Mouse (Mus musculus): ENCODE results near the gene Mycbp2. TPM values are rescaled to one million over a fixed set of nuclear protein-coding genes. Genes with fewer than 3 reads are reported as not detected.

Gene Mycbp2
- polyA plus RNA-seq, 1 experiment: 5.9 TPM

GRCm38 (mm10) chr14:103276667-103277066, 69.9 kb downstream of the Mycbp2 start:
- H3K9me3 ChIP-seq: no peaks in the 10 kb centered on the region
- no peak overlapping the region for H3K4me3 ChIP-seq (replicated peaks)
- peaks cover 61% of the 10 kb centered on the region for H3K36me3 ChIP-seq (replicated peaks; ENCODE audit: low read length)
- no peak for TF ChIP-seq FLI1 (IDR thresholded peaks at IDR 0.05; ENCODE audit: low read length)
- H3K4me1 ChIP-seq: no peaks in the 10 kb centered on the region
- H3K27me3 ChIP-seq (replicated peaks): no peaks in the 10 kb centered on the region

GRCm38 (mm10) chr14:103260437-103260836, 86.2 kb downstream of the Mycbp2 start:
- Histone ChIP-seq H3K4me3 (replicated peaks) (no peak overlapping the region), H3K27me3 (replicated peaks) (no peaks in the 10 kb centered on the region), H3K4me1 (no peaks in the 10 kb centered on the region), H3K36me3 (replicated peaks; ENCODE audit: low read length) (peaks cover 73% of the 10 kb centered on the region), H3K9me3 (no peaks in the 10 kb centered on the region)
- TF ChIP-seq FLI1 (IDR thresholded peaks at IDR 0.05; ENCODE audit: low read length): no peak
- TF ChIP-seq GATA1 (IDR thresholded peaks at IDR 0.05; ENCODE audit: borderline replicate concordance, low read length): no peak

- H3K27me3 ChIP-seq (replicated peaks): no peaks in the 10 kb centered on the region
- no peak for TF ChIP-seq FLI1 (IDR thresholded peaks at IDR 0.05; ENCODE audit: low read length)
- no peak for TF ChIP-seq GATA1 (IDR thresholded peaks at IDR 0.05; ENCODE audit: borderline replicate concordance, low read length)
- H3K36me3 ChIP-seq (replicated peaks; ENCODE audit: low read length): peaks cover 84% of the 10 kb centered on the region
- H3K9me3 ChIP-seq: no peaks in the 10 kb centered on the region
- H3K4me1 ChIP-seq: no peaks in the 10 kb centered on the region
- no peak overlapping the region for H3K4me3 ChIP-seq (replicated peaks)
Observed at GRCm38 (mm10) chr14:103258745-103259144, 87.9 kb downstream of the Mycbp2 start.

- Histone ChIP-seq H3K4me3 (replicated peaks) (no peak overlapping the region), H3K9me3 (no peaks in the 10 kb centered on the region), H3K27me3 (replicated peaks) (no peaks in the 10 kb centered on the region), H3K4me1 (no peaks in the 10 kb centered on the region), H3K36me3 (replicated peaks; ENCODE audit: low read length) (peaks cover 89% of the 10 kb centered on the region)
- TF ChIP-seq FLI1 (IDR thresholded peaks at IDR 0.05; ENCODE audit: low read length): no peak
- TF ChIP-seq GATA1 (IDR thresholded peaks at IDR 0.05; ENCODE audit: borderline replicate concordance, low read length): no peak
Observed at GRCm38 (mm10) chr14:103256866-103257265, 89.7 kb downstream of the Mycbp2 start.

- no peaks in the 10 kb centered on the region for H3K4me1 ChIP-seq
- H3K36me3 ChIP-seq (replicated peaks; ENCODE audit: low read length): peaks cover 88% of the 10 kb centered on the region
- H3K9me3 ChIP-seq: no peaks in the 10 kb centered on the region
- no peak overlapping the region for H3K4me3 ChIP-seq (replicated peaks)
- H3K27me3 ChIP-seq (replicated peaks): no peaks in the 10 kb centered on the region
- TF ChIP-seq GATA1 (IDR thresholded peaks at IDR 0.05; ENCODE audit: borderline replicate concordance, low read length) (no peak), FLI1 (IDR thresholded peaks at IDR 0.05; ENCODE audit: low read length) (no peak)
Observed at GRCm38 (mm10) chr14:103254311-103254710, 92.3 kb downstream of the Mycbp2 start.

- Histone ChIP-seq H3K4me3 (replicated peaks) (no peak overlapping the region), H3K4me1 (no peaks in the 10 kb centered on the region), H3K9me3 (no peaks in the 10 kb centered on the region), H3K36me3 (replicated peaks; ENCODE audit: low read length) (peaks cover 39% of the 10 kb centered on the region), H3K27me3 (replicated peaks) (no peaks in the 10 kb centered on the region)
- TF ChIP-seq GATA1 (IDR thresholded peaks at IDR 0.05; ENCODE audit: borderline replicate concordance, low read length): no peak
- no peak for TF ChIP-seq FLI1 (IDR thresholded peaks at IDR 0.05; ENCODE audit: low read length)
Observed at GRCm38 (mm10) chr14:103242020-103242419, 104.6 kb downstream of the Mycbp2 start.

- TF ChIP-seq FLI1 (IDR thresholded peaks at IDR 0.05; ENCODE audit: low read length) (no peak), GATA1 (IDR thresholded peaks at IDR 0.05; ENCODE audit: borderline replicate concordance, low read length) (no peak)
- Histone ChIP-seq H3K4me3 (replicated peaks) (no peak overlapping the region), H3K4me1 (peaks cover 8% of the 10 kb centered on the region), H3K36me3 (replicated peaks; ENCODE audit: low read length) (peaks cover 36% of the 10 kb centered on the region), H3K27me3 (replicated peaks) (no peaks in the 10 kb centered on the region), H3K9me3 (no peaks in the 10 kb centered on the region)
Observed at GRCm38 (mm10) chr14:103234770-103235169, 111.8 kb downstream of the Mycbp2 start.

- Histone ChIP-seq H3K4me3 (replicated peaks) (no peak overlapping the region), H3K9me3 (no peaks in the 10 kb centered on the region), H3K4me1 (peaks cover 8% of the 10 kb centered on the region), H3K36me3 (replicated peaks; ENCODE audit: low read length) (peaks cover 40% of the 10 kb centered on the region), H3K27me3 (replicated peaks) (no peaks in the 10 kb centered on the region)
- TF ChIP-seq FLI1 (IDR thresholded peaks at IDR 0.05; ENCODE audit: low read length): no peak
- no peak for TF ChIP-seq GATA1 (IDR thresholded peaks at IDR 0.05; ENCODE audit: borderline replicate concordance, low read length)
Observed at GRCm38 (mm10) chr14:103233640-103234593, 112.7 kb downstream of the Mycbp2 start.

- H3K36me3 ChIP-seq (replicated peaks; ENCODE audit: low read length): peaks cover 80% of the 10 kb centered on the region
- no peaks in the 10 kb centered on the region for H3K9me3 ChIP-seq
- no peaks in the 10 kb centered on the region for H3K27me3 ChIP-seq (replicated peaks)
- no peak for TF ChIP-seq GATA1 (IDR thresholded peaks at IDR 0.05; ENCODE audit: borderline replicate concordance, low read length)
- TF ChIP-seq FLI1 (IDR thresholded peaks at IDR 0.05; ENCODE audit: low read length): no peak
- no peak overlapping the region for H3K4me3 ChIP-seq (replicated peaks)
- H3K4me1 ChIP-seq: no peaks in the 10 kb centered on the region
Observed at GRCm38 (mm10) chr14:103222356-103222755, 124.3 kb downstream of the Mycbp2 start.

GRCm38 (mm10) chr14:103221751-103222150, 124.9 kb downstream of the Mycbp2 start:
- Histone ChIP-seq H3K36me3 (replicated peaks; ENCODE audit: low read length) (peaks cover 80% of the 10 kb centered on the region), H3K27me3 (replicated peaks) (no peaks in the 10 kb centered on the region), H3K9me3 (no peaks in the 10 kb centered on the region), H3K4me3 (replicated peaks) (no peak overlapping the region), H3K4me1 (no peaks in the 10 kb centered on the region)
- TF ChIP-seq GATA1 (IDR thresholded peaks at IDR 0.05; ENCODE audit: borderline replicate concordance, low read length) (no peak), FLI1 (IDR thresholded peaks at IDR 0.05; ENCODE audit: low read length) (no peak)

Data from megakaryocyte, embryonic 14.5 days (primary cell).